Mouse (Mus musculus) layer of hippocampus, postnatal 14 days (tissue): ENCODE data around the gene Slc29a1. TPM values are rescaled to one million over a fixed set of nuclear protein-coding genes. Genes with fewer than 3 reads are reported as not detected.

Experiments
- DNase-seq, 2 experiments: peaks; one replicate each; pipeline ENCODE4 v3.0.0; 2021 to 2022; ENCODE audit warnings: low spot score in 2 of 2, mixed read lengths in 1 of 2
- total RNA-seq, 2 experiments: library from RNA; stranded (reverse); gene quantifications; 2 replicates each; pipeline ENCODE4 v1.2.3; 2021

Gene Slc29a1
- total RNA-seq, 2 experiments from 2014 or later: 17.5 to 22.9 TPM

DNA sequence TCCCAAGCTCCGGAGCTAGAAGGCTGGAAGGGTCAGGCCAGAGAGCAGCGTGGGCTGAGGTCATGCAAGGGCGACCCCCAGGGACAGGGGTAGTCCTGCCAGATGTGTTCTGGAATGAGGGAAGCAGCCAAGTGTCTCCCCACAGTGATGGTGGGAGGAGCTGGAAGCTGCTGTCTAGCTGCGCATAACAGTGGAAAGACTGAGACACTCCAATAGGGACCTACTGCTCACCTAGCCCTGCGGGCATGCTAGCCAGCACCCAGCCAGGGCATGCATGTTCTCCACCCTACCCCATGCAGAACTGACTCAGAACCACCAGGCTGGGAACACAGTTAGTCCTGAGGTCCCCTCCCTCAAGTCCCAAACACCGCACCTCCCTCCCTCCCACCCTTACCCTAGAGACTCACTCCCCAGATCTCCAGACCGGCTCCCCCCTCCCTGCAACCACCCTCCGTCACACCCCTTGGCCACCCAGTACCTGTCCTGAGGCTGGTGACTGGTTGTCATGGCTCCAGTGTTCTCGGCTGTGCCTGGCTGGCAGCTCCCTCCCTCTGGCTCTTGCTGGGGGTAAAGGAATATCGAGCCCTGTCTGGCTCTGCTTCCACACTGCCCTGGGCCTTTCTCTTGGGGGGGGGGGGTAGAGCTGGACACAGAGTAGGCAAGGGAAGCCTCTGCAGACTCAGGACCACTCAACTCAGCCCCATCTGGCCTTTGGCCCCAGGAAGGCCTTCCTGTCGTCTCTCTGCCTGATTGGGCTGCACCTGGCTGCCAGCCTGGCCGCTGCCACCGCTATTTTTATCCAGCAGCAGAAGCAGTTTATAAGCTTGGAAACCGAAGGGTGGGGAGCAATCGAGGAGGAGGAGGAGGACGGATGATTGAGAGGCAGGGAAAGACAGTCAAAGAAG is 7.5 kb downstream of the Slc29a1 start:
- DNase-seq: peak in 1 of 2 experiments; percentile 12

DNA sequence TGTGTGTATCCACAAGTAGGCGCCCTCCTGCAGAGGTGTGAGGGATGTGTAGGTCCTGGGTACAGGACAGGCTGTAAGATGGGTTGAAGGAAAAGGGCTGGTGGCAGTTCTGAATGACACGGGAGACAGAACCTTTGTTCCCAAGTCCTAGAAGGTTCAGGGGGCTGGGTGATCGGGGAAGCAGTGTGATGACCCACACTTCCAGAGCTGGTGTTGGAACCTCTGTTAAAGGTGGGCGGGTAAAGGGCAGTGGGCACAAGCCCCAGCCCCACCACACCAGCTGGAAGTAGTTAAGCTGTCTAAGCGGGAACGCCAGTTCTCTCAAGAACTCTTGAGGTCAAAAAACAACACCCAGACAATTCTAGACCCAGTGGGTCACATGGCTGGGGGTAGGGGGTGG is 9.0 kb downstream of the Slc29a1 start:
- DNase-seq: peak in 1 of 2 experiments; percentile 2

DNA sequence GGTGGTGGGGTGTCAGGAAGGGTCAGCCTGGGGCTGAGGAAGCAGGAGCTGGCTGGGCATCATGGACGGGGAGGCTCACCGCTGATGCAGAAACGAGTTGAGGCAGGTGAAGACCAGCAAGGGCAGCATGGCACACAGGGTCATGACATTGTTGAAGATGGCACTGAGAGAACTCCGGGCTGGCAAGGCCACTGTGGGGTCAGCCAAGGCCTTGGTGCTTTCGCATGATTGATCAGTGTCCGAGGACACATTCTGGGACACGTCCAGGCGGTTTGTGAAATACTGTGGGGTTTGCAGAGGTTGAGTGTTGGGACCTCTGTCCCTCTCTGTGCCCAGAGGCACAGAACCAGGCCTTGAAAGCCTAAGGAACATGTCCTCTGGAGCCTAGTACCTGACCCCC is 9.6 kb downstream of the Slc29a1 start:
- DNase-seq: peak; percentile 2 to 7

DNA sequence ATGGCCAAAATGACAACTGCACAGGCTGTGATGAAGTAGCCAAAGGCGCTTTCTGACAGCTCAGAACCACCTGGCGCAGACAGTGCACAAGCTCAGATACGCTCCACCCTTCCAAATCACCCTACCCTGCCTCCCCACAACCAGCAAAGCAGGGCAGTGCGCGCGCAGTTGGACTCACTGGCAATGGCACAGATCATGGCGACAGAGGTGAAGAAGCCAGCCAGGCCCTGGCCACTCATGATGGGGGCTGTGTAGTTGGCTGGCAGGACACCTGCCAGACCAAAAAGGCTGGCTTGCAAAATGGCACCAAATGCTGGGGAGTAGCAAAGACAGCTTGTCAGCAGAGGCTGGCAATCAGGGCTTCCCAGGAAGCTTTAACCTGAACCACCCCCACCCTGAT is 10.2 kb downstream of the Slc29a1 start:
- peak; percentile 8 to 33 for DNase-seq

DNA sequence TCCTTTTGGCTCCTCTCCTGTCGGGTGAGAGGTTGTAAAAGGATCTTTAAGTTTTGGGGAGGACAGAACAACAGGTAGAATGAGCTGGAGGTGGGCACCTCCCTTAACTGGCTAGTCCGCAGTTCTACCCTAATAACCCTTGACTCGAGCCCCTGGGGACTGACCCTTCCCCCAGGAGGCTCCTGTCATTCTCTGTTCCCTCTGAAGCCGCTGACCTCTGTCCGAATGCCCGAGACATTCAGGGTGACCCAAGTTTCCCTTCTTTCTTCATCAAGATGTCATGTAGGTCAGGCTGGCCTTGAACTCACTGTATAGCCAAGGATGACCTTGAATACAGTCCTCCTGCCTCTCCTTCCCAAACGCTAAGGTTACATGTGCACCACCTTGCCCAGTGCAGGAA is 11.0 kb downstream of the Slc29a1 start:
- DNase-seq: no peak

DNA sequence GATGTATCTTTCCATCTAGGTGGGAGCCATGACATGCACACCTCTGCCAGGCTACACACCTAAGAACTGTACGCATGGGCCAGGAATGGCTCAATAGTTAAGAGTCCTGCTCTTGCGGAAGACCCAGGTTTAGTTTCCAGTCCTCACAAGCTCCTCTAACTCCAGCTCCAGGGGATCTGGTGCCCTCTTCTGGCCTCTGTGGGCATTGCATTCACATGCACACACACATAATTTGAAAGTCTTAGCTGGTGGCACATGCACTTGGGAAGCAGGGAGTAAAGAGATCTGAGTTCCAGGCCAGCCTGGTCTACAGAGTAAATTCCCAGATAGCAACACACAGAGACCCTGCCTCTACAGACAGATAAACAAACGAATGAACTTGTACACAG is 13.0 kb downstream of the Slc29a1 start:
- peak in 1 of 2 experiments; percentile 10 for DNase-seq

DNA sequence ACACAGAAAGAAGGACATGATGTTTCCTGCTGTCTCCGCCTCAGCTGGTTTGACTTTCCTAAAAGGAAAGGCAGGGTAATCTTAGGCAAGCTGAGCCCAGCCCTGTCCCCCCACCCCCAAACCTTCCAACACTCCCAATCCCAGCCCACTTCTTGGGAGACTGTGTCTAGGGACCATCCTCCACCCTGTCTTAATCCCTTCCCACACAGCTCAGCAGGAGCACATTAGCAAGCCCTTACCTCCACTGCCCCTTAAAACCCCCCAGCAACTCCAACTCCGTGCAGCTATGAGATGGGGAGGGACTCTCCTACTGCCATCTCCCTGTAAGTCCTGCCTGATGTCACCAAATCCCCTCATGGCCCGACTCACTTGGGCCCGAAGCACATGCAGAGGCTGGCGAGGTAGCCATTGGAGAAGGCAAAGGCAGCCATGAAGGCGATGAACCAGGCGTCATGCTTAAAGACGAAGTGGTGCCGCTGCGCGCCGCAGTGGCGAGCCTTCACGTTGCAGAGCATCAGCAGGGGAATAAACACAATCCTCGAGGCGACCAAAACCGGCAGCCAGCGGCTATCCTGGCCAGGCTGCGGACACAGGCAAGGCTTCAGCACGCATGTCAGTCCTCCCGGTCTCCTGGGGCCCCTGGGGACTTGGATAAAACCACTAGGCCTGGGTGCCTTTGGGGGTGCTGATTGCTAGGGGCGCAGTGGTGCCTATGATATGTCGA is 13.5 kb downstream of the Slc29a1 start:
- no peak for DNase-seq

DNA sequence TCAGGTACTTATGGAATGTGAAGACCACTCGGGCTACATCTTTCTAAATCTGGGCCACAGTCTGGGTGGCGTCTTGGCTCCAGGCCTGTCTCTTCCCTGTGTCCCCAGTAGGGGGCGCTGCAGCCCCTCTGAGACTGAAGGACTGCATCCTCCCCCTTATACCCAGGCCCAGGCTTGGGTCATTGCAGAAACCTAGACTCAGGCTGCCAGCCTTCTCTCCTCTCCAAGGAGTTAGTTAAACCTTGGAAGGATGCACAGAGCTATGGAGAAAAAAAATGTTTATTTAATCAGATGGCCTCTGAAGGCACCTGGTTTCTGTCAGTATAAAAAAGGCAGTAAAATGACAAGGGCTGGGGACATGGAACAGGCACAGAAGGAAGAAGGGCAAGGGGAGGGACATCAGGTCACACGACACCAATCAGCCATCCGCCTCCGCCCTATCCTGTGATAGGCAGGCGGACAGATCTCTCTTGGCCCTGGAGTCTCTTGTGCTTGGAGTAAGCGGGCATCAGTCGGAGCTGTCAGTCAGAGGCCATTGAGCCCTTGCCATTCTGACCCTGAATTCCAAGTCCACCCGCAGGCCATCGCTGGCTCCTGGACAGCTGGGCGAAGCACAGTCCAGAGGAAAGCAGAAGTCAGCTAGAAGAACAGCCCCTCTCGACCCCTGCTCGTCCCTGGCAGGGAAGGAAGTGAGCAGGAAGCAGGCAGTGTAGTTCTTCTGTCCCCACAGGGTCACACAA is 14.3 kb downstream of the Slc29a1 start:
- peak; percentile 80 to 86 for DNase-seq

DNA sequence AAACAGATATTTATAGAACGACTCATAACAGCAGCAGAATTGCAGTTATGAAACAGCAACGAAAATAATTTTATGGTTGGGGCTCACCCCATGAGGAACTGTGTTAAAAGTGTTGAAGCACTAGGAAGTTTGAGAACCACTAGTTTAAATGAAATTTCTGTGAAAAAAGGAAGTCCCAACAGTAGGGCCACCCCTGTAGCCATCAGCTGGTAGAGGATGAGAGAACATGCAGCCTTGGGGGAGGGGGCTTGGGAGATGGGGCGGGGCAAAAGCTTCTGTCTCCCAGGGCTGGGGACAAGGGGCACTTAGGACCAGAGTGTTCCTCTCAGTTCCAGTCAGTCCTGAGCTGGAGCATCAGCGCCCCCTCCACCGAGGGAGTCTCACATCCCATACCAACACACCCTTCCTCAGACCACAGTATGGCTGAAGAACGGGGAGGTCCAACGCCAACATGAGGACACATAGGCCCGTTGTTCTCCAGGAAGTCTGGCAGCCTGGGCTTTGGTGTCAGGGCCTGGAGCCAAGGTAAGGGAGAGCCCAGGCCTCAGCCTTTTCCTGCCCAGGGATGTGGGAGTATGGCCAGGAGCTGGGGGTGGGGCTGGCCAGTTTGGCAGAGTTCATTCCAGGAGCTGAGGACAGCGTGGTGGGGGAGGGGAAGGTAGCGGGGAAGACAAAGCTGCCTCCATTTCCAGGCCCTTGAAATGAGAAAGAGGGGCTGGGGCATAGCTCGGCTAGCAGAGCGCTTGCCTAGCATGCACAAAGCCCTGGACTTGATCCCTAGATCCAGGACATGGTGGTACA is 15.1 kb downstream of the Slc29a1 start:
- DNase-seq: peak; percentile 75 to 84

DNA sequence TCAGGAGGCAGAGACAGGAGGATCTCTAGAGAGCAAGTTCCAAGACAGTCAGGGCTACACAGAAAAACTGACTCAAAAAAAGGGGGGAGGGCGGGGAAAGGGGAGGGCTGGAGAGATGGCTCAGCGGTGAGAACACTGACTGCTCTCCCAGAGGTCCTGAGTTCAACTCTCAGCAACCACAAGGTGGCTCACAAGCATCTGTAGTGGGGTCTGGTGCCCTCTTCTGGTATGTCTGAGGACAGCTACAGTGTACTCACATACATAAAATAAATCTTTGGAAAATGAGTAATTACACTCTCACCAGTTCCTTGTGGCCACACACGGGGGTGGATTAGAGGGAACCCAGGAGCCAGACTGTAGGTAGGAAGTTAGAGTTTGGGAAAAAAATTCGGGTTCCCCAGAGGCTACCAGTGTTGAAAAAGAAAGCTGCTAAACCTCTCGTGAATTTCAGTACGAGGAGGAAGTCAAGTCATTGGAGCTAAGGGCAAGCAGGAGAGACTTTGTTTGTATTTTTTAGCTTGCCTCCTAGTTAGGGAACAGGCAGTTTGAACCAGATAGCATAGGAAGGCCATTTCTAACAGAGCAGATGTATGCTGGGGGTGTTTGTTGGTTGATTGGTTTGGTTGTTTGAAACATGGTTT is 16.6 kb downstream of the Slc29a1 start:
- DNase-seq: no peak

DNA sequence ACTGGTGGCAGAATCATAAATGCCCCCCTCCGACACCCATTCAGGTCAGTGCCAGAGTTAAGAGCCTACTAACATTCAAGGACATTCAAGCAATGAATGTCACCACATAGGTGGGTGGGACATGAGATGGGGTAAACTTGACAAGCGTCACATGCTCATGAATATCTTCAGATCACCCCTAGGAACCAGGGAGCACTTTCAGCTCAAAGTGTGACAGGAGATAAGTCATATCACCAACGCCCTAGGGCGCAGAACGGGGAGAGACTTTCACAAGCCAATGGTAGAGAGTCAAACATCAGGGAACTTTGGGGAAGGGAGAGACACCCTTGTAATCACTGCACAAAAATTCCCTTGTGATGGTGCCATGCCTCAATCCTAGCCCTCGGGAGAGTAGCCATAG is 17.2 kb downstream of the Slc29a1 start:
- DNase-seq: no peak

DNA sequence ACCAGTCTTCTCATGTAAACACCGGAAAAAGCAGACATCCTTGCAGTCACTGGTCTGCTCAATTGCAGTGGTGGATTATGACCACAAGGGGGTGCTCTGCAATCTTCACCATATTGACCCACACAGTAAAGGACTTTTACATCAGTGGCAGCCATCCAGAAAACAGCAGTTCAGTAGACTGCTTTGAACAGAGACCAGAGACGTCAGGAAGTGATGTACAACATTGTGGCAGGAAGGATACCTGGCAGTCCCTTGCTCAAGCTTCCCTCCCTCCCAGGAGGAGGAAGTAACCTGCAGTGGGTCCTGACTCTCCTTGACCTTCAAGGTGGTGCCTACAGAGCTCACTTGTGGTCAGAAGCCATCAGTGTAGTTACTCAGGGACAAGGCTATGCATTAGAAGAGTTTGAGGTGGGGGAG is 17.8 kb downstream of the Slc29a1 start:
- DNase-seq: peak in 1 of 2 experiments; percentile 75

DNA sequence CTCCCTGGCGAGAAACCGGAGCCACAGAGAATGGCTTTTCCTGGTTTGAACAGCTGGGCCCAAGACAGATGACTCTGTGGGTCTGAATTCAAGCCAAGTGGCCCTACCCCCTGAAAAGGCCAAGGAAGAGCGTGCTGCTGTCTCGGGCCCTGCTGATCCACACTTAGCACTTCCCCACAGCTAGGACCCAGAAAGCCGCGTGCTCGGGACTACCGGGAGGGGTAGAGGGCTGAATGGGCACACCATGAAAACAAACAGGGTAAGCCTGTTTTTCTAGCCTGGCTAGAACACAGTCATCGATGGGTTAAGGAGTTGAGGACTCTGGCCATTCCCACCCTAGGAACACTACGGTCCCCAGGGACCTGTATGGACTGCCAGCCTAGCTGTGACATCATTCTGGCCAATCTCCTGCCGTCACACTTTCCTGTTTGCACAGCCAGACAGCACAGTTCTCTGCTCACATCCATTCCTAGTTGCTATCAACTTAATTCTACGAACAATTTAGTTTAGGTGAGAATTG is 18.4 kb downstream of the Slc29a1 start:
- no peak for DNase-seq

DNA sequence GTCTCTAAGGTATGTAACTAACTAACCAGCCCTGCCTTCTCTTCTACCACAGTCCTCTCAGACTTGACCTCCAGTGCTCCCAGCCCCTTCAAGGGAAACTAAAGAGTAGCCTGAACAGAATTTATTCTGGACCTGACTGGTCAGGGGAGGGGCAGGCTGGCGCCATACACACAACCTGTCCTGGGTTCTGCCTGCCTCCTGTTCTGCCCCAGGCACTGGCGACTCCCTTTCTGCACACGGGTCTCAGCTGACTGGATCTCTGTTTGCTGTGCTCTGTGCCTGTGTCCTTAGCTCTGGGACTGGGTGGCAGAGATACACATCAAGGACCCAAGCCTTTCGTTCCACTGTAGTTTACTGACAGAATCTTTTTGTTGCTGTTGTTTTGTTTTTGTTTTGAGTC is 19.9 kb downstream of the Slc29a1 start:
- DNase-seq: no peak

DNA sequence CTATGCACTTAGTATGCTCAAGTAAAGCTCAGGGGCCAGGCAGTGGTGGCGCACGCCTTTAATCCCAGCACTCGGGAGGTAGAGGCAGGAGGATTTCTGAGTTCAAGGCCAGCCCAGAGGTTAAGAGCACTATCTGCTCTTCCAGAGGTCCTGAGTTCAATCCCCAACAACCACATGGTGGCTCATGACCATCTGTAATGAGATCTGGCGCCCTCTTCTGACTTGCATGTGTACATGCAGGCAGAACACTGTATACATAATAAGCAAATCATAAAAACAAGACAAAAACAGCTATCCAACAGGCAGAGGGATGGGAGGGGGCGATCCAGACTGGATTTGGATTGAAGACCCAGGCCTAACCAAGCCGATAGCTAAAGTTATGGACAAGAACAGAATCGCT is 20.6 kb downstream of the Slc29a1 start:
- no peak for DNase-seq

DNA sequence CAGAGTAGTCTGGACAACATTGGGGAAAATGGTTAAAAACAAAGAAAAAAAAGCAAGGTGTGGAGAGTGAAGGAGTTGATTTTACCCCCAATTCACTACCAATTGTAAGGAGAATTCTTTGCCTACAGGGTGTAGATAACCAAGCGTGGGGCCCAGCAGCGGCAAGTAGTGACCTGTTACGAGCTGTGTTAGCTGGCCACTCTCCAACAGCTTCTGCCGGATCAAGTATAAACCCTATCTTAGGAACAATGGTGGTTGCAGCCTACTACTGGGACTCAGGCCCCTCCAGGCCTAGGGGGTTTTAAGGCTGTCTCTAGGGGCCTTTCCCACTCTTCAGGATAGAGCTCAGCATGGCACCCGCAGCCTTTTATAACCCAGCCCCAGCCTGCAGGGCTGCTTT is 21.2 kb downstream of the Slc29a1 start:
- DNase-seq: no peak

DNA sequence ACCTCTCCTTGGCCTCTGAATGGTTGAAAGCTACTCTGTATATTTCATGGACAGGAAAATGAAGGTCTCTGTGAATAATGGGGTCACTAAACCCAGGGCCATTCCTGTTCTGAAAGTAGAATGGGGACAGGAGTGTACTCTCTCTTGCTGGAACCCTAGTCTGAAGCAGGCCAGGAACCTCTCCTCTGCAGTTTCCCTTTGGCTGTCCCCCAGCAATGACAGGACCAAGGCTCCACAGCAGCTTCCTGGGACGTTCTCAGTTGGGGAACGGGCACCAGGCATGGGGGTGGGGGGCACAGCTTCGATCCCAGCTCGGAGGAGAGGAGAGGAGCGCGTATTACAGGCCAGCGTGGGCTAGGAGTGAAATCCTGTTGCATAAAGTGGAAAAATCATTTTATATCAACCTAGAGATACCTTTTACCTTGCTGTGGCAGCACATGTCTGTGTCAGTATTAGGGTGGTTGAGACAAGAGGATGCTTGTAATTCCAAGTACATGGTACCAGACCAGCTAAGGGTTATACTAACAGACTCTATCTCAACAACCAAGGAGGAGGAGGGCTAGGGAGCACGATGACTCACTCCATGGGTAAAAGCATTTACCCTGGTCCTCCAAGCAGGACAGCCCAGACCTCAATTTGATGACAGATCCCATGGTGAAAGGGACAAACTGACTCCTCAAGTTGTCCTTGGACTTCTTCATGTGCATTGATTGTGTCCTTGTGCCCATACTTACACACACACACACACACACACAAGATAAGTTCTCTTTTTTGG is 24.1 kb downstream of the Slc29a1 start:
- no peak for DNase-seq

DNA sequence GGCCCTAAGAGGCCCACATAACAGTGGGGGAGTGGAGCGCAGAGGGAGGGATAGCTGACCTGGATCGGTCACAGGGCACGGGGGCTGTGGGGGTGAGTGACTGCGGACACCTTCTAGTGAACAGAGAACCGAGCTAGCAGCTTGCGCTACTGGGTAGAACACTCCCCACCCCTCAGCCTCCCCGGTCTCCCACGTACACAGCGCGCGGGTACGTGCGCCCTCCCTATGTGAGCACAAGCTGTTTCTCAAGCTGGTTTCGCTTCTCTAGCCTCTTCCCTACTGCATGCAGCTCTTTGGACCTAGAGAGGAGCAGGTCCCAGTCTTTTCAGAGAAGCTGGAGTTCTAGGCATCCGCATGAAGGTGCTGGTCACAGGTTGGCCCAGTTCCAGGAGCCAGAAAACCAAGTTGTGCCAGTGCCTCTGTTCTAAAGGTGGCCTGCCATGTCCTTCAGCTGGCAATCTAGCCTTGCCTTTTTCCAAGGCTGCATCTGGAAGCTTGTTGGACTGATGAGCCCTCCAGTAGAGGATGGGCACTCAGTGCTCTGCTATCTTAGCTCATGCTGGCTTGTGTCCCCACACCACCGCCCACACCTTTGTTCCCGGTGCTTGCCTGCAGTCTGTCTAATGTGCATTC is 25.2 kb downstream of the Slc29a1 start:
- peak; percentile 87 to 89 for DNase-seq

DNA sequence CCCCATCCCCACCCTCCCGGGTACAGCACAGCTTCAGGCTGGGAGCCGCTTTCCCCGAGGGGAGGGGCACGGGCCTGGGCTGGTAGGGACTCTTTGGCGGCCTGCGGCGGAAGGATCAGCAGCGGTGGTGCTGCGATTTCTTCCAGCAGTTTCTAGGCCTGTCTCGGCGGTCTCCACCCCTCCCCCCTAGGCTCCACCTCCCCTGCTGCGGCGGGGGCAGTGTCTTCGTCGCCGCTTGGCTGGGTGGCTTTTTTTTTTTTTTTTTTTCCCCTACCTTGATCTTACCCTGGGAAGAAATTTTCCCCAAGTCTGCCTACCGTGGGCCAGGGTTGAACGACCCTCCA is 25.7 kb downstream of the Slc29a1 start:
- peak; percentile 97 to 98 for DNase-seq
